Mouse (Mus musculus) adipocyte (in vitro differentiated cells): ENCODE results near the gene Wdr63.
"Not testable (repeated sequence)": the region's sequence is repeated elsewhere in the genome, so short reads cannot be mapped to it uniquely, and the experiment has no call there.

Source experiments
- DNase-seq: peaks from one replicate; pipeline ENCODE4 v3.0.0-alpha.2; 2016; ENCODE audit warnings: low spot score

Wdr63 gene

GRCm38 (mm10) chr3:146010751-146011150 lies 97.2 kb downstream of the Wdr63 start:
- no peak for DNase-seq

- no peak for DNase-seq
Observed at GRCm38 (mm10) chr3:146009859-146010645, 97.9 kb downstream of the Wdr63 start.

GRCm38 (mm10) chr3:146007872-146008271 lies 100.1 kb downstream of the Wdr63 start:
- no peak for DNase-seq

GRCm38 (mm10) chr3:146004347-146005051 lies 103.4 kb downstream of the Wdr63 start:
- no peak for DNase-seq

- DNase-seq: not testable (repeated sequence)
Observed at GRCm38 (mm10) chr3:145996539-145996938, 111.4 kb downstream of the Wdr63 start.

- peak; percentile 88 for DNase-seq
Observed at GRCm38 (mm10) chr3:145995489-145995888, 112.4 kb downstream of the Wdr63 start.

- no peak for DNase-seq
Observed at GRCm38 (mm10) chr3:145993481-145994201, 114.3 kb downstream of the Wdr63 start.

GRCm38 (mm10) chr3:145992796-145993195 lies 115.1 kb downstream of the Wdr63 start:
- peak; percentile 97 for DNase-seq

GRCm38 (mm10) chr3:145991976-145992730 lies 115.8 kb downstream of the Wdr63 start:
- peak; percentile 58 for DNase-seq

GRCm38 (mm10) chr3:145991130-145991529 lies 116.8 kb downstream of the Wdr63 start:
- no peak for DNase-seq
